Mouse (Mus musculus) liver, postnatal 0 days (tissue): ENCODE measurements at regions not wholly inside any gene's neighbourhood (a gene's known extent, or its start where the extent isn't known, plus 50 kb on each side); places are given as distances from the start of the nearest gene placed in this dataset.

Experiments used
- CTCF ChIP-seq: sonication (generic); IDR thresholded peaks from 2 replicates; pipeline ENCODE4 v1.5.1; 2016; ENCODE audit warnings: antibody characterized with exemption, low read depth
- EP300 ChIP-seq: IDR thresholded peaks from 2 replicates; pipeline ENCODE4 v1.6.1; 2016; ENCODE audit warnings: antibody characterized with exemption, low read depth, mild to moderate bottlenecking

GRCm38 (mm10) chr5:64517241-64517640 is 285.9 kb upstream of the Klf3 start:
- TF ChIP-seq EP300 (no peak), CTCF (no peak)
